Mouse (Mus musculus): ENCODE data around the gene Epb41.

Epb41 gene

DNA sequence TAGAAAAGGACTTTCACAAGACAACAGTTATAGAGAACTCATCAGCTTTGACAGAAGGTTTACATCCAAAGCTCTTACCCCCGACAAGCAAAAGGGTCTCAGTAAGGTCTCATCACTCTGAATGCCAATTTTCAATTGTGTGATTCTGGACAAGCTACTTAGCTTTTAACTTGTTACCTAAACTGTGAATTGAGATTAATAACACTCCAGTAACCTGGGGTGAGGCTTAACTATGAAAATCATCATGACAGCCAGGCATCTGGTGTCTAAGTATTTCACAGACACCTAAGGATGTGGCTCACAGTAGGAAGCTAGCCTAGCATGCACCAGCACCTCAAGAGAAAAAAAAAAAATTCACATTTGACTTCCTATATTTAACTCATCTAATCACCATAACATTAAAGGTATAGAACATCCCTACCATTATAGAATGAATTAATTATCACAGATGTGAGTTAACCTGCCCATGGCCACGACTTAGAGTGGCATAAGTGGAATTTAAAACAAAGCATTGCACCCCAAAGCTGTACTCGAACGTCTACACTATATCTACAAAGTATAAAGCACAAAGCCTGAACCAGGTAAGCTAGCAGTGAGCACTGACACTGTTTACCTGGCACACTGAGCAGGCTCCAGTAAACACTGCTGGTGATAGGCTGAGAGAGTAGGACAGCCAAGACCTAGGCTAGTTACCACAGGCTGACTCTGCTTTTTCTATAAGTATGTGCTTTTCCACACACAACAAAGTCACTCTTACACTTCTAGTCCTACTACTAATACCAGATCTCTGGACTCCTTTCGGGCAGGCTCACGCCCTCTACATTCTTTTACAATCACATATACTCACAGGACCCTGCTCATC lies 33.4 kb downstream of the Epb41 start:
- DNase-seq, result no peak

DNA sequence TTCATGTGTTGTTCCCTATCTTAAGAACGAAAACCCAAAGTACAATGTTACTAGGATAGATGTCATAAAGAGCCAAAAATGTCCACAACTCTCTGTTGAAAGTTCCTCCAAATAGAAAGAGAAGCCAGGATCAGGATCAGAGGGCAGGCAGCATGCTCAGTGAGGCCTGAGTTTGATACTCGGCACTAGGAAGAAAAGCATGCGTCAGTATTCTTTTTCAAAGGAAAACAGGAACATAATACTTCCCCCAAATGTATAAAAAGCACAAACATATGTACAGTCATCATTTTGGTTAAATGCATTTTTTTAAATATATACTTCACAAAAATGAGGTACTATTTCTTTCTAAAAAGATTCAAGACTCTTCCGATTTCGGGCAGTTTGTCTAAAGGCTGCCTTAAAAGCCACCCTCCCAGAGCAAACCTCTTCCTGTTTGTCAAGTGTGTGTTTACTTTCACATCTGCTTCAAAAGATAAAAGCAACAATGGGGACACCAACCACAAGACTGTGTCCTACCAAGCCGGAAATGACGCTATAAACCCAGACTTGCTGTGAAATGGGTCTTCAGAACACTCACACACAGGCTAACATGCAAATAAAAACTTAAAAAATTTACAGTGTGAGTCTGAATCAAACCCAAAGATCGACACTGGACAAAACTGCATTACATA lies 35.0 kb downstream of the Epb41 start:
- DNase-seq, result no peak

GRCm38 (mm10) chr4:132039521-132039920 lies 35.6 kb downstream of the Epb41 start:
- no peak for DNase-seq

DNA sequence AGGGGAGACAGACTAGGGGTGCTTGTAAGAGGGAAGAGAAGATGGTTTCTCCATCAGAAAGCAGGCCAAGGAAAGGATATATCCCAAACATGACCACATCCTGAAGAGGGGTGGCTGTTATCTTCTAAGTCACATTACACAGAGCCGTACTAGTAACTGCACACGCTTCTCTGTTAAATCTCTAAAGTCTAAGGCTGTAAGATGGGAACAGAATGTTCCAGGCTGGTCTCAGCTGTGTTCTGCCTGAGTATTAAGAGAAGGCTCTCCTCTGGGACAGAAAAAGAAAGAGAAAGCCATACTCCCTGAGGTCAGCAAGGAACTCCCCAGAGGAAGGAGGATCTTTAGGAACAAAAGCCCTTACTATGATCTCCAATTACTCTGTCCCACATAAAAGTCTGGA lies 36.3 kb downstream of the Epb41 start:
- DNase-seq, result no peak

- no peak for DNase-seq
These were observed 37.1 kb downstream of the Epb41 start for GRCm38 (mm10) chr4:132037991-132038390.

GRCm38 (mm10) chr4:132037137-132037536 lies 38.0 kb downstream of the Epb41 start:
- no peak for DNase-seq

- no peak for DNase-seq
These were observed 40.9 kb downstream of the Epb41 start for GRCm38 (mm10) chr4:132034242-132034641.

DNA sequence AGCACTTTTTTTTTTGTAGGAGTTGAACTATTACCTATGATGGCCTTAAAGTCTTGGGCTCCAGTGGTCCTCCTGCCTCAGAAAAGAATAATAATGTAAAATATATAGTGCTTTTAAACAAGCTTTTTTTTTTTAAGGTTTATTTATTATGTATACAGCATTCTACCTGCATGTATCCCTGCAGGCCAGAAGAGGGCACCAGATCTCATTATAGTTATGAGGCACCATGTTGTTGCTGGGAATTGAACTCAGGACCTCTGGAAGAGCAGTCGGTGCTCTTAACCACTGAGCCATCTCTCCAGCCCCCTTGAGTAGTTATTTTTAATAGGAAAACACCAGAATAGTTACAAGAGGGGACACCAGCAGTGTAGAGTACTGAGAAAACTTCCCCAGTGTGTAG lies 41.9 kb downstream of the Epb41 start:
- DNase-seq, result no peak

- DNase-seq, result no peak
These were observed 45.0 kb downstream of the Epb41 start for GRCm38 (mm10) chr4:132029851-132030741.

GRCm38 (mm10) chr4:132027806-132028205 lies 47.3 kb downstream of the Epb41 start:
- no peak for DNase-seq

DNA sequence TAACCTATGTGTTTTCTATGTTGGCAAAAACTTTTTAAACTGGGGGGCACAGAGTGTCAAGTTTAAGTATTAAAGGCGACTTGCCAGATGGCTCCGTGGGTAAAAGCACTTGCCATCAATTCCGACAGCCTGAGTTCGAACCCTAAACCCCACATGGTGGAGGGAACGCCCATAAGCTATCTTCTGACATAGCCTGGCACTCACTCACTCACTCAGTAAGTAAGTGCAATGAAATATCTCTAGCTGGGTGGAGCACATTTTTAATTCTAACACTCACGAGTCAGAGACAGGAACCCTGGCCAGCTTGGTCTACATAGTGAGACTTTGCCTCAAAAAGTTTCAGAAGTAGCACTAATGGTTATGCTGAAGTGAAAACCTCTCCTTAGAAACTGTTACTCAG lies 48.0 kb downstream of the Epb41 start:
- no peak for DNase-seq

DNA sequence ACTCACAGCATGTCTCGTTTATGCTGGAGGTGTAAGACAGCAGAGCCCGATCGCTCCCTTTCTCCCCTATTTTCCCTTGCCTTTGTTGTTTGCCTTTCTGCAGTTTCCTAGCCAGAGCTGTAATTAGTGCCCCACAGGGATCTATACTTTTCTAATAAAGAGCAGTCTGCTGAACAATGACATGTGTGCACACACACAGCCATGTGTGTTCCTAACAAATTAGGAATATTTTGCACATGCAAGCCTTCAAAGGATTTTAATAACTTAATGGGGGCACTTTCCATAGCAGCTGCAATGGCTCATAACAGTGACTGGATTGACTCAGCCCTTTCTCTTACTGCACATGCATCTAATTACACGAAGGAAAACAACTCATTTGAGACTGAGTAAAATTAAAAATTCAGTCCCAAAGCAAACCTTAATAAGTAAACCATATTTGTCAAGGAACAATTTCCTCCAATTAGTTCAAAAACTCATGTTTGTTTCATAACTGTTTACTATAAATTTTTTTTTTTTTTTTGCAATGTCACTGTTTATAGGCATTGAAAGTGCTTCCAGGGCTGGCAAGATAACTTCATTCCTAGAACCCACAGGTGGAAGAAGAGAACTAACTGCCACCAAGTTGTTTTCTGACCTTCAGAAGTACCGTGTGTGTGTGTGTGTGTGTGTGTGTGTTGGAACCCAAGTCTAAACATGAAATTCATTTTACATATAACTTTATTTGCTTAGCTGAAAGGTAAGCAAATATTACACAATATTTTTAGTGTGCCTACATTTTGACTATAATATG lies 49.2 kb downstream of the Epb41 start:
- no peak for DNase-seq

DNA sequence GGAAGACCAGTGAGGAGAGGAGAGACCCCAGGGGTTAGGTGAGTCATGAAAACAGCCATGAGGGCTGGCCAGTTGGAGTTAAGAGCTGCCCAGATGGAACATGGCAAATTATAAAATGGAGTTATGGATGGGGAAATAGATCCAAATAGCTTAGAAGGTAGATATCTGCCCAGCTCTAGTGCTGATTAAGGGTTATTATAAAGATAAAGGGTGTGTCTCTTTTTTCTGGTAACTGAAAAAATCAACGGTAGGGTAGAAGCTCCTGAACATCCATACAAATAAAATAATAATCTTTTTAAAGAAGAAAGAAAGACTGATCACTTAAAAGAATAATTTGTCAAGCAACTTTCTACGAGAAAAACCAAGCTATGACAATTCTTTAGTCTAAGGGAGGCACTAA lies 49.9 kb downstream of the Epb41 start:
- DNase-seq, result no peak

- no peak for DNase-seq
These were observed 51.3 kb downstream of the Epb41 start for GRCm38 (mm10) chr4:132023816-132024215.

DNA sequence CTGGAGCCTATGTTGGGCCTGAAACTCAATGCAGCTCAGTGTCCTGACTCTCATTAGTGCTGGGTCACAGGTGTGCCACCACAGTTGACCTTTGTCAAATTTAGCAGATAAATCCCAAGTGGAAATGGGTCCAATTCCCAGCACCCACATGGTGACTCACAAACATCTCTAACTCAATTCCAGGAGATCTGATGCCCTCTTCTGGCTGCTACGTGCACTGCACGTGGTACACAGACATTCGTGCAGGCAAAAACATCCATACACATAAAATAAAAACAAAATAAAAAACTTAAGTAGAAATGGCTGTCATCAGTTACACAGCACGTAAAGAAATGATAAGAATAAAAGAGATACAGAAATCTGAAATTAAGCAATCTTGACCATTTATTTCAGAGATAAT lies 52.5 kb downstream of the Epb41 start:
- no peak for DNase-seq

- no peak for DNase-seq
These were observed 53.2 kb downstream of the Epb41 start for GRCm38 (mm10) chr4:132021883-132022282.

- DNase-seq, result no peak
These were observed 56.6 kb downstream of the Epb41 start for GRCm38 (mm10) chr4:132018547-132018946.

GRCm38 (mm10) chr4:132015374-132015773 lies 59.7 kb downstream of the Epb41 start:
- DNase-seq, result no peak

- no peak for DNase-seq
These were observed 63.5 kb downstream of the Epb41 start for GRCm38 (mm10) chr4:132011619-132012018.

- DNase-seq, result no peak
These were observed 64.7 kb downstream of the Epb41 start for GRCm38 (mm10) chr4:132010416-132010815.

- no peak for DNase-seq
These were observed 66.9 kb downstream of the Epb41 start for GRCm38 (mm10) chr4:132008191-132008590.

- DNase-seq, result no peak
These were observed 68.0 kb downstream of the Epb41 start for GRCm38 (mm10) chr4:132007123-132007522.

GRCm38 (mm10) chr4:131998641-131999040 lies 76.5 kb downstream of the Epb41 start:
- no peak for DNase-seq

All from cerebellum, adult 11-12 months (tissue).